Mouse (Mus musculus) CH12.LX (cell line): ENCODE results near the gene Prdx1.

Source experiments
- CTCF ChIP-seq, 2 experiments: IDR thresholded peaks in 1 of 2; conservative IDR thresholded peaks in 1 of 2; 2 replicates each; pipeline ENCODE4 v1.5.1; 2011 to 2012; ENCODE audit warnings: low read depth in 2 of 2, low read length in 2 of 2, improper control_type of control experiment in 1 of 2, inconsistent platforms in 1 of 2, mild to moderate bottlenecking in 1 of 2, moderate library complexity in 1 of 2
- E2F4 ChIP-seq: IDR thresholded peaks from 2 replicates; pipeline ENCODE4 v1.6.1; 2011; ENCODE audit warnings: low read depth, low read length, improper control_type of control experiment; ENCODE audit not compliant: insufficient replicate concordance
- MAFK ChIP-seq: IDR thresholded peaks from 2 replicates; pipeline ENCODE4 v1.6.1; 2011; ENCODE audit warnings: low read length, improper control_type of control experiment; ENCODE audit not compliant: insufficient replicate concordance
- MAX ChIP-seq: IDR thresholded peaks from 2 replicates; pipeline ENCODE4 v1.6.1; 2011; ENCODE audit warnings: low read length, improper control_type of control experiment
- MEF2A ChIP-seq: IDR thresholded peaks from 2 replicates; pipeline ENCODE4 v1.6.1; 2014; ENCODE audit warnings: low read depth, mild to moderate bottlenecking, inconsistent platforms, low read length, improper control_type of control experiment, borderline replicate concordance
- POLR2A ChIP-seq: IDR thresholded peaks from 2 replicates; pipeline ENCODE4 v1.6.1; 2011; ENCODE audit warnings: low read depth, mild to moderate bottlenecking, improper control_type of control experiment, low read length
- SMC3 ChIP-seq: IDR thresholded peaks from 2 replicates; pipeline ENCODE4 v1.6.1; 2011; ENCODE audit warnings: low read depth, low read length, improper control_type of control experiment
- TCF12 ChIP-seq: IDR thresholded peaks from 2 replicates; pipeline ENCODE4 v1.6.1; 2014; ENCODE audit warnings: low read depth, mild to moderate bottlenecking, inconsistent platforms, low read length, improper control_type of control experiment
- ZC3H11A ChIP-seq: IDR thresholded peaks from 2 replicates; pipeline ENCODE4 v1.6.1; 2012; ENCODE audit warnings: low read depth, mild to moderate bottlenecking, inconsistent platforms, low read length, improper control_type of control experiment

- TF ChIP-seq CTCF (conservative IDR thresholded peaks at IDR 0.05 in 1 of 2, IDR thresholded peaks at IDR 0.05 in 1 of 2; ENCODE audit: low read depth in 2 of 2, low read length in 2 of 2) (no peak), MAFK (no peak), POLR2A (no peak), TCF12 (no peak), SMC3 (no peak), MAX (no peak), E2F4 (no peak), ZC3H11A (no peak), MEF2A (no peak)
Measured at GRCm38 (mm10) chr4:116650365-116650764, 35.0 kb upstream of the Prdx1 start.
